Mouse (Mus musculus): ENCODE measurements around the gene Llgl2. TPM values are rescaled to one million over a fixed set of nuclear protein-coding genes. Genes with fewer than 3 reads are reported as not detected.

The Llgl2 gene
- total RNA-seq, 1 experiment from 2014 or later, result 6.5 TPM

DNA sequence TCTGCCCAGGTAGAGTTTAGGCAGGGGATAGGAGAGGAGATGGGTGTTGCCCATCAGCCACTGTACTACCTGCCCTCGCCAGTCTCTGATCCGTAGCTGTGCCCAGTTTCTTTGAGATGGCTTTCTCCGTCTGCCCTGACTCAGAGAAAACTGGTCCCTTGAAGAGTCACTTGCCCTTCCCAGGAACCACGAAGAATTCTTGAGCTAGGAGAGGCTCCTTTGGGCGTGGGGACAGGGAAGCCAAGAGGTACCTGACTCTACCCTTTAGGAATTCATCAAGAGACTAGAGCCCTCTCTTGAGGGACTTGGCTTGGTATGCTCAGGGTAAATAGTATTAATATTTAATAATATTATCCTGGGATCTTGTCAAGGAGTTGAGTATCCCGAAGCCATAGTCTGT lies 3.8 kb downstream of the Llgl2 start:
- no peak for ATAC-seq (replicated peaks in 1 of 2; ENCODE audit: insufficient read depth in 1 of 2, low FRiP score in 2 of 2, low TSS enrichment in 1 of 2, low read depth in 1 of 2, poor library complexity in 2 of 2, severe bottlenecking in 2 of 2)

DNA sequence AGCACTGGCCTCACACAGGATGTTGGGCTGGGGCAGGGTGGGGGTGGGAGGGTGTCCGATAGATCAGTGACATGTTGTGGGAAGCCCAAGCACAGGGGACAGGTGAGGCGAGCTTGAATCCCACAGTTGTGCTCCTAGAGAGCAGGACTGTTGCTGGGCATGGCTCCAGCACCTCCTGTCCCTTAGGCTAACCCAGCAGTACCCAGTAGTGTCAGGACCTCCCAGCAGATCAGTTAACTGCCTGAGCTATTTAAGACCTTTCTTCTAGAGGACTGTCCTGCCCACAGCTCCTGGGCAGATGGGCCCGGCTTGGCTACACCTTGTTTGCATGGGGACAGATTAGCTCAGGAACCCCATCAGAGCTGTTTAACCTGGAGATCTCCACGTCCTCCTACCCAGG lies 5.2 kb downstream of the Llgl2 start:
- ATAC-seq (replicated peaks in 1 of 2; ENCODE audit: insufficient read depth in 1 of 2, low FRiP score in 2 of 2, low TSS enrichment in 1 of 2, low read depth in 1 of 2, poor library complexity in 2 of 2, severe bottlenecking in 2 of 2), result no peak

DNA sequence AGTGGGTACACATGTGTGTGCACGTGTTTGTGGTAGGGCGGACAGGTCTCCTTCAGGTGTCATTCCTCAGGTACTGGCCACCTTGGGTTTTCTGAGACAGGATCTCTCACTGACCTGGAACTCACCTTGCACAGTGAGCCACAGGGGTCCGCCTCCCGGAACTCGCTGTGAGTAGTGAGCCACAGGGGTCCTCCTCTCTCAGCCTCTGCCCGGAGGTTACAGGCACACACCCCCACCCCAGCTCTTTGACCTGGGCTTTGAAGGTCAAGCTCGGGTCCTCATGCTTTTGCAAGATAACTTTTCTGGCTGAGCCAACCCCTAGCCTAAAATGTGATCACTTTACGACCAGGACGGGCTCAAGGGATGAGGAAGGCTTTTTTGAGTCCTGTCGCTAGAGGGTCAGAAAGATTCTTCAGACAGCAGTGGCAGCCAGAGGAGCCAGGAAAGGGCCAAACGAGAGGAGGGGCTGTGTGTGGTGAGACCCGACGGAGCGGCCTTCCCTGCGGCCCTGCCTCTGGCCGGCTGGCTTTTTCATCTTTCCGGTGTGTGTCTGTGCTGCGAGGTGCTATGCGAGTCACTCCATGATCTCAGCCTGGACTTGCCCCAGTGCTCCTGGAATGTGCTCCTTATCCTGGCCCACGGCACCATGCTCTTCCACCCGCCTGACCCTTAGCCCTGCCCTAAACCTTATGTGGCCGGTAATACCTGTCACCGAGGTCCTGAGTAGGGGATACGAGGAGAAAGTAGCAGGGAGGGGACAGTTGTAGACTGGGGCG lies 6.9 kb downstream of the Llgl2 start:
- ATAC-seq (replicated peaks in 1 of 2; ENCODE audit: insufficient read depth in 1 of 2, low FRiP score in 2 of 2, low TSS enrichment in 1 of 2, low read depth in 1 of 2, poor library complexity in 2 of 2, severe bottlenecking in 2 of 2), result no peak

DNA sequence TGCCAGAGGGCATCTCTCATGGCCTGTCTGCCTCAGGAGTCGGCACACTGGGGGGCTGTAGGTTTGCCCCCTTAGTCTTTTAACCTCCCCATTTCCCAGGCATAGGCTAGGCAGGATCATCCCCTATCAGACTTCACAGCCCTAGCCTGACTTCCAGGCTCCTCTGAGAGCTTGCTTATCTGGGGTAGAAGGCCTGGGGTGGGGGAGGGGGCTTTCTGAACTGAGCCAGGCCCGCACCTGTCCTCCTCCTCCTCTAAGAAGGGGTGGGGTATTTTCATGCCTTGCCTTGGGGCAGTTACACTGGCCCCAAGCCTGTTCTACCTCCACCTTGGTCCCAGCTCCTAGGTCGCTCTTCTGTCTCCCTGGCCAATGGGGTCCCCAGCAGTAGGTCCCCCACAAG lies 7.7 kb downstream of the Llgl2 start:
- no peak for ATAC-seq (replicated peaks in 1 of 2; ENCODE audit: insufficient read depth in 1 of 2, low FRiP score in 2 of 2, low TSS enrichment in 1 of 2, low read depth in 1 of 2, poor library complexity in 2 of 2, severe bottlenecking in 2 of 2)

DNA sequence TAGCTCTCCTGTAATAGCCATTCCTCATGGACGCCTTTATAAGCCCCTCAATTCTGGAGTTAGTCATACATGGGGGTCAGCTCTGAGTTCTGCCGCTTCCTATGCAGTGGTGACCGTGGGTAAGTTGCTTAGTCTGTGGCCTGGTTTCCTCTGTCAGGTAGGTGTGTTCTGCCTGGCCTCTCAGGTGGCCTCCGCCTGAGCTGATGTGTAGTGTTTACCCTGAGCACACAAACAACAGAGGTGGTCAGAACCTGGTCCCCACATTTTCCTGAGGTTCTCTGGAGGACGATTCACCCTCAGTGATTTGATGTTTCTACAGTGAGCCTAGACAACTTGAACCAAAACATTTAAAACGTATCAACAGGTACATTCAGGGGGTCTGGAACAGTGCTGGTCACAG lies 8.2 kb downstream of the Llgl2 start:
- no peak for ATAC-seq (replicated peaks in 1 of 2; ENCODE audit: insufficient read depth in 1 of 2, low FRiP score in 2 of 2, low TSS enrichment in 1 of 2, low read depth in 1 of 2, poor library complexity in 2 of 2, severe bottlenecking in 2 of 2)

DNA sequence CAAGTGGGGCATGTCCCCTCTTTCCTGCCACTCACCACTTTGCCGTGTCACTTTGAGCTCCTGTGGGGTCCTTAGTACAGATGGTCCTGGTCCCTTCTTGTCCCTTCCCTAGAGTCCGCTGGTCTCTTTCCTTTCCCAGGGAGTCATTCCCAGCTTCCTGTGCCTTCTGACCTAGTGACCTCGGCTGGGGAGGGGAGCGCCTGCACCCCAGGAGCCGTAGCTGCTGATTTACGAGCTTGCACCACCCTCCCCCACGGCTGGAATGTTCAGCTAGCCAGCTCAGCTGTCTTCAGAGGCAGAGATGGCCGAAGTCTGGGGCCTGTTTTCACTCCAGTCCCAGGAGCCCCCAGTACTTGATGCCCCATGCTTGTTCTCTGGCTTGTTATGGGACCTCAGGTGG lies 8.7 kb downstream of the Llgl2 start:
- no peak for ATAC-seq (replicated peaks in 1 of 2; ENCODE audit: insufficient read depth in 1 of 2, low FRiP score in 2 of 2, low TSS enrichment in 1 of 2, low read depth in 1 of 2, poor library complexity in 2 of 2, severe bottlenecking in 2 of 2)

DNA sequence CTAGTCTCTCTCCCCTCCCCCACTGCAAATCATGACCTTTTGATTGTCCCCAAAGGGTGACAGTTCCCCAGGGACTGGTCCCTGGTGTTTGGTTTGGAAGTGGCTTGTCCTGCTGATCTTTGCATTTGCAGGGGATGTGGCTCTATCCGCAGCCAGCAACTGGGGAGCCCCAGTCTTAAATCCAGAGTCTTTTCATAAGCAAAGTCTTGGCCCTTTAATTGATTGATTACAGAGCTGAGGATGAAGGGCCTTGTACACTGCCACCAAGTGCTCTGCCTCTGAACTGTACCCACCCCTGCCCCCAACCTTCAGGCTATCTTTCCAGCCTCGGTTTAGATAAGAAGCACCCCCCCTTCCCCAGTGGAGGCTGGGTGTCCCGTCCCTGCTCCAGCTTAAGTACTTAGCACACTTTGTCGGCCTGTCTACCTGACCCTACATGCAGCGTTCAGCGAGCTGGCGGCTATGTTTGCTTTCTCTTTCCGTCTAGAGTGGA lies 9.2 kb downstream of the Llgl2 start:
- ATAC-seq (replicated peaks in 1 of 2; ENCODE audit: insufficient read depth in 1 of 2, low FRiP score in 2 of 2, low TSS enrichment in 1 of 2, low read depth in 1 of 2, poor library complexity in 2 of 2, severe bottlenecking in 2 of 2), result no peak

DNA sequence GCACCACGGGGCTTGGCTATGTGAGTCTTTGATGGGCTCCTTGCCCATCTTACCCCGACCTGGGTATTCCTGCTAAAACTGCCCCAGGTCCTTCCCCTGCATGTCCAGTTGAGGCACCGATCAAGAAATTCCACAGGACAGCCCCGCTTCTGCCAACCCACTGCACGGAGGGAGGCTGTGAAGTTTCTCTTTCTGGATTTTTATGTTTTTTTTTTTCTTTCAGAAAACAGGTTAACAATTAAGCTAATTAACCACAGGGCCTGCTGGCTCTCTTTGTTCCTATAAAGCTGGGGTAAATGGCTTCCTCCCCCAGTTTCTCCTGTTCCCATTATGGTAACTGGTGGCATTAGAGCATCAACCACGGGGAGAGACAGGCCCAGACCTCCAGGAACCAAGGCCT lies 10.2 kb downstream of the Llgl2 start:
- ATAC-seq (replicated peaks in 1 of 2; ENCODE audit: insufficient read depth in 1 of 2, low FRiP score in 2 of 2, low TSS enrichment in 1 of 2, low read depth in 1 of 2, poor library complexity in 2 of 2, severe bottlenecking in 2 of 2), result no peak

DNA sequence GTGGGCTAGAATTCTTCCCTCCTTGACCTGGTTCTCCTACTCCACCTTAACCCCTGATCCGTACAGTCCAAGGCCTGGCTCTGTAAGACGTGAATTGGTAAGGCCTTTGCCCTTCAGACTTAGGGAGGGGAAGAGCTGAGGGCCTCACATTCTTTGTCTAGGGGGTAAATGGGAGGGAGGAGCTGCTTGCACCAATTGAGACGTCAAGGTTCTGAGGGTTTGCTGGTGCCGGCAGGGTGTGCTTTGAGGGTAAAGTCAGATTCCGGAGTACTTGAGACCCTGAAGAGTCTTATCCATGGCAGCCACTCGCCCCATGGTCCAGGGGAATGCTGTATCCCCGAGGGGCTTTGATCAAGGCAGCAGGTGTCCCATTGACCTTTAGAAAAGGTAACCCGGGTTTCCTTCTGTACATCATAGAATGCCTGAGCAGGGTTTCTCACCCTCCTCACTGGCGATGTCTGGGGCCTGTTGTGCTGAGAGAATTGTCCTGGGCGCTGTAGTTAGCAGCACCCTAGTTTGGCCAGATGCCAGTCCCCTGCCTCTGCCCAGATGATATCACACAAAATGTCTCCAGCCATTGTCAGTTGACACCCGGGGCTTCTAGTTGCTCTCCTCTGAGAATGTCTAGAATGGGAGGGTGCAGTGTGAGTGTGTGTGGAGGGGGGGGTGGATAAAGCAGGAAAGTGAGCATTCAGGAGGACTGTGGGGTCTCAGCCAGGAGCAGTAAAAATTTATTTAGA lies 13.0 kb downstream of the Llgl2 start:
- ATAC-seq (replicated peaks in 1 of 2; ENCODE audit: insufficient read depth in 1 of 2, low FRiP score in 2 of 2, low TSS enrichment in 1 of 2, low read depth in 1 of 2, poor library complexity in 2 of 2, severe bottlenecking in 2 of 2), result no peak

DNA sequence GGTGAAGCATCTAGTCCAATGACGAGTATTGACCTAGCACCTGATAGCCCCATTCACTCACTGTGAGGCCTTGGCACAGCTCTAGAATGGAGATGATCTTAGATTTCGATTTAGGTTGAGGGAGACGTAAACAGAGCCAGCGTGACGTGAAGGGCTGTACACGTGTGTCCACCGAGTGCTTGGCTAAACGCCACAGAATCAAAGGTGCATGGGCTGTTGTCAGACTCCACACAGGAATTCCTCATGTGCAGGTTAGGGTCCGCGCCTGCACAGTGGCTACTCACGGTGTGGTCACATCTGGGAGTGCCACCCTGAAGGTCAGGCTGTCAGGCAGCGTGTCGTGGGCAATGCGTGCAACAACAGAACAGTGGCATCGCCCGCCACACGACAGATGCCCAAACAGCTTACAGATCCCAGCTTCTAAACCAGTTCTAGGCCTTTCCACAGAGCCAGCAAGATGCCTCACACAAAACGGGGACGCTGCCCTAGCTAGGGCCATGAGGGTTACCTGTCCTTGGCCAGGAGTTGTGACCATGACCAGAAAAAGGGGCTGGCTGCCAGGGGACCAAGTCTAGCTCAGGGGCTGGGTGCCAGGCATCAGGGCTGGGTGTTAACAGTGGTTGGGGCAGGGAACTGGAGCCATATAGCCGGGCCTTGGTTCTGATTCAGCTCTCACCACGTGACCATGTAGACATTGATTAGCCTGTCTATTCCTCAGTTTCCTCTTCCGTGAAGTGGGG lies 13.9 kb downstream of the Llgl2 start:
- ATAC-seq (replicated peaks in 1 of 2; ENCODE audit: insufficient read depth in 1 of 2, low FRiP score in 2 of 2, low TSS enrichment in 1 of 2, low read depth in 1 of 2, poor library complexity in 2 of 2, severe bottlenecking in 2 of 2), result no peak

DNA sequence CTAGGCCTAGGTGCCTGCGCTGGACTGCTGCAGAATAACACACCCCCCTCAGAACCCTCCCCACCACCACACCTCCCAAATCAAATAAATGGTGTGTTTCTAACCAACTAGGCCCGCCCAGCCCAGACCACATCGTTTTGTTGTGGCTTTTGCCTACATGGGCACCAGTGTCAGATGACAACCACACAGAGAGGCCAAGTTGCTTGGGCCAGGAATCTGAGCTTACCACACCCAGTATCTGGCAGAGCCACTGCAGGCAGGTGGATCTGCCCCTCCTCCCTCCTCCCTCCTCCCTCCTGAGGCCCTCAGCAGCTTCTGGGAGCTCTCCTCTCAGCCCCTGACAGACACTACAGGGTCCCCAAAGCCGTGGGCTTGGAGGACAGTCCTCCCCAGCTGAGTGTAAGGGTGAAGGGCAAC lies 15.1 kb downstream of the Llgl2 start:
- peak in 1 of 2 experiments; percentile 29; a peak in 1 of 4 replicates for ATAC-seq (replicated peaks in 1 of 2; ENCODE audit: insufficient read depth in 1 of 2, low FRiP score in 2 of 2, low TSS enrichment in 1 of 2, low read depth in 1 of 2, poor library complexity in 2 of 2, severe bottlenecking in 2 of 2)

DNA sequence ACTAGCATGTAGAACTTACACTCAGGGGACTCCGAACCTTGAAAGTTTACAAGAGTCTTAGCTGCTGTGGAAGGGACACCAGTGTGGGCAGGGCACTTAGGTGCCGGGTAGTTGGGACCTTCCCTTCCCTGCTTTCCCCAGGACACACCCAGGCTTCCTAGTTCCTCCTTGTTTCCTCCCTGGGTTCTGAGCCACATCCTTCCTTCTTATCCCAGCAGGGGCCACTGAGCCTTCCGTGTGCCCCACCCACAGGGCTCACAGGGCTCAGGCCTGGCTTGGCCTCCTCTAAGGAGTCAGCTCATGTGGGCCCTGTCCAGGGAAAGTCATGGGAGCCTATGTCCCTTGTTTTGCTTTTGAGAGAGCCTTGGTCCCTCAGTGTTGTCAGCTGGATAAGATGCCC lies 15.9 kb downstream of the Llgl2 start:
- no peak for ATAC-seq (replicated peaks in 1 of 2; ENCODE audit: insufficient read depth in 1 of 2, low FRiP score in 2 of 2, low TSS enrichment in 1 of 2, low read depth in 1 of 2, poor library complexity in 2 of 2, severe bottlenecking in 2 of 2)

DNA sequence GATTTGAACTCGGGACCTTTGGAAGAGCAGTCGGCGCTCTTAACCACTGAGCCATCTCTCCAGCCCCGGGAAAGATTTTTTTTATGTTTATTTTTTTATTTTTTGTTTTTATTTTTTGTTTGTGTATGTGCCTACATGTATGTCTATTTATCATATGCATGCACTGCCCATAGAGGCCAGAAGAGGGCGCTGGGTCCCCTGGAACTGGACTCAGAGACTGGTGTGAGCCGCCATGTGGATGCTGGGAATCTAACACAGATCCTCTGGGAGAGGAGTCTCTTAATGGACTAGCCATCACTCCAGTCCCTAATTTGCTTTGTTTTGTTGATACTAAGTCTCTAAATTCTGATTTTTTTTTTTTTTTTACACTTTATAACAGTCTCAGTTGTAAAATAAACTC lies 17.2 kb downstream of the Llgl2 start:
- ATAC-seq (replicated peaks in 1 of 2; ENCODE audit: insufficient read depth in 1 of 2, low FRiP score in 2 of 2, low TSS enrichment in 1 of 2, low read depth in 1 of 2, poor library complexity in 2 of 2, severe bottlenecking in 2 of 2), result no peak

DNA sequence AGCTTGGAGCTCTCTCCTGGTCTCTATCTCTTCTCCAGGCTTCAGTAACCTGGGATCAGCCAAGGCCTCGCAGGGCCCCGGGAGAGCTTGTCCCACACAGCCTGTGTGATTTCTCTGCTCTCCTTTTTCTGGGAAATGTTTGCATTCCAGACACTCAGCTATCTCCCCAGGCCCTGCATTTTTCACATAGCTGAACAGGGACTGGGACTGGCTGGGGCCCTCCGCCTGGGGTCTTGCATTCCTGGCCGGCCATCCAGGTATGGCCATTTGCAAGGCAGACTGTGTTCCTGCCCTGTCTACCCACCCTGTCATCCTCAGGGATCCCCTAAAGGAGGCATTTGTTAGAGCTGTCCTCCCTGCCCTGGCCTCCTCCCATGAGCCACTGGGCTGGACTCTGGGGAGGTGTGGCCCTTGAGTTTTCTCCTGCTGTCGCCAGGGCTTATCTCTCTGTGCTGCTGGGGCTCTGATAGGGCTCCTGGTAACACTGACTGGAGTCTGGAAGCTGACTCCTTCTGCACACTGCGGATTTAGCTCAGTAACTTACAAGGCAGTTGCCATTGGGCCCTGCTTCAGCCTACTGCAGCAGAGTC lies 18.2 kb downstream of the Llgl2 start:
- ATAC-seq (replicated peaks in 1 of 2; ENCODE audit: insufficient read depth in 1 of 2, low FRiP score in 2 of 2, low TSS enrichment in 1 of 2, low read depth in 1 of 2, poor library complexity in 2 of 2, severe bottlenecking in 2 of 2), result peak; percentile 29 to 44; a peak in 3 of 4 replicates

DNA sequence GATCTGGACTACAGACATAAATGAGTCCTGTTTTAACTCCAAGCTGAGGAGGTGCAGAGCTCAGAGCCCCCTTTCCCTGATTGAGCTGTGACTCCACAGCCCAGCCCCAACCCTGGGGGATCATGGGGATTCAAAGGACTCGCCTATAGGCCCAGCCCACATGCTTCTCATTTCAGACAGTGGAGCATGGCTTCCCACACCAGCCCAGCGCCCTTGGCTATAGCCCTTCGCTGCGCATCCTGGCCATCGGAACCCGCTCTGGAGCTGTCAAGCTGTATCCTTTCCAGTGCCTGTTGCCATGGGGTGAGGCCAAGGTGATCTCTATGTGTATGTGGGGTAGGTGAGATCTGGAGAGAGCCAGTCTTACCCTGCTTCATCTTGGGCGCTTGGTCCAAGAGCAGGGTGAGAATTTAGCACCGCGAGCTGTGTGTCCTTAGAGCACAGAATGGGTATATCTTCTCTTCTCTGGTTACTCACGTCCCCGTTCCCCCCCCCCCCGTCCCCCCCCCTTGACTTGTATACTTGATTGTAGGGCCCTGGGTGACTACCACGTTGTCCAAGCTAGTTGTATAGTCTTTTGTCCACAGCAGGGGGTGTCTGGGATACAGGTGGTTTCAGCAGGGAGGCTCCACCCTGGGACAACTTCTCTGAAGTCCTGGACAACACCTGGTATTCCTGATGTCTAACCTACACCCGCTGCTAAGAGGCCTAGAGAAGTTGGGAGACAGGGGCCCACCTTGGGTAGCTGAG lies 19.5 kb downstream of the Llgl2 start:
- no peak for ATAC-seq (replicated peaks in 1 of 2; ENCODE audit: insufficient read depth in 1 of 2, low FRiP score in 2 of 2, low TSS enrichment in 1 of 2, low read depth in 1 of 2, poor library complexity in 2 of 2, severe bottlenecking in 2 of 2)

DNA sequence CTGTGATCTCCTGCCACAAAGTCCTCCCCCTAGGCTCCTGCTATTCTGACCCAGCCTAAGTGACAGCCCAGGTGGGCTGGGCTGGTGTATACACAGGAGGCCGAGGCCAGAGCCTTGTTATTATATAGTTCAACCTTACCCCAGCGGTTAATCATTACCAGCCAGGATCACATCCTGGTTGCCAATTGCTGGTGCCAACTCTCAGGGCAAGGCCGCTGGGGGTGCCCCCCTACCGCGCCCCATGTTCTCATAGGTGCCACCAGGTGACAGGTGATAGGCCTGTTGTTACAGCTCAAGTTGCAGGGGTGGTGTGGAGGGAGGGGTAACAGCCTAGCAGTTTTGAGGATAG lies 20.0 kb downstream of the Llgl2 start:
- ATAC-seq (replicated peaks in 1 of 2; ENCODE audit: insufficient read depth in 1 of 2, low FRiP score in 2 of 2, low TSS enrichment in 1 of 2, low read depth in 1 of 2, poor library complexity in 2 of 2, severe bottlenecking in 2 of 2), result no peak

DNA sequence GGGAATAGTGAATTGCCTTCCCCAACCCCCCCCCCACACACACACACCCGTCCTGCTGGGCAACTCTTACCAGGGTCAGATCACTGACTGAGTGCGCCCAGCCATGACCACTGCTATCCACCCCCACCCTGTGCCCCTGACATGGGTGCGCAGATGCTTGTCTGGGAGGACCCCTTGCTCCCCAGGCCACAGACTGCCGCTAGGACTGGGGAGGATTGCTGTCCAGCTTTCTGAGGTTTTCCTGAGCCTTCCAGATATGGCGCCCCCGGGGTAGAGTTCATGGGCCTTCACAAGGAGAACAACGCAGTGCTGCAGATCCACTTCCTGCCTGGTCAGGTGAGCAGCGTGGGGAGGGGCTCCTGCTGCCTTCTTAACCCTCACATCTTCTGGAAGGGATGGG lies 20.4 kb downstream of the Llgl2 start:
- no peak for ATAC-seq (replicated peaks in 1 of 2; ENCODE audit: insufficient read depth in 1 of 2, low FRiP score in 2 of 2, low TSS enrichment in 1 of 2, low read depth in 1 of 2, poor library complexity in 2 of 2, severe bottlenecking in 2 of 2)
